Mouse (Mus musculus): ENCODE measurements around the gene Slc9c1.
"Not testable (repeated sequence)": the region's sequence is repeated elsewhere in the genome, so short reads cannot be mapped to it uniquely, and the experiment has no call there.

The Slc9c1 gene

DNA sequence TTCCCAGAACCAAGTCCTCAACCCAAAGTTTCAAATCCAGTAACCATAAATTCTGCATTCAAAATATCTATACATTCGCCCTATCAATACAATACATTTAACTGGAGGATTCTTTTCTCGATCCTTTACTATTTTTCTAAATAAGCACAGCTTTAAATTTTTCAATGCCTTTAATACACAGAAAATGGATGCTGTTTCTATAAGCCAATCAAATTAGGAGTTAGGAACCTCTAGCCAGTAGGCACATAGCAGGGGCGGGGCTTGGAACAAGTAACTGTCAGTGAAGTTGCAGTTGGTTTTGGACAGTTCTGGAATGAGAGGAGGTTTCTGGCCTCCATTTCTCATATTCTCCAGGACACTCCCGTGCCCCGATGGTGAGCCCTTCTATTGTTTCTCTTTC, at the start of gene Slc9c1:
Gene Slc9c1, plus strand, starts transcription at position 301 of the 400 bp plus-strand sequence.
- in situ Hi-C loops (cut with MboI, MseI), result no loop called here

DNA sequence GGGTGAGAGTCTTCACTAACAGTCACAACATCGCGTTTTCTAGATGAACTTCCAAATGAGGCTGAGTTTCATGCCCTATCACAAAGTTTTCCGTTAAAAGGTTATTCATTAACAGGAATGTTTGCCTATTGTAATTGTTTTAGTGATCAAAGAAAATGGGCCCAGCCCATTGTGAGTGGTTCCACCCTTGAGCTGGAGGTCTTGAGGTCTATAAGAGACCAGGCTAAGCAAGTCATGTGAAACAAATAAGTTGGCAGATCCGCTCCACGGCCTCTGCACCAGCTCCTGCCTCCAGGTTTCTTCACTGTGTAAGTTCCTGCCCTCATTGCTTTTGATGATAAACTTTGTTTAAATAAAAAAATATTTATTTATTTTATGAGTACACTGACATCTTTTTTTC, 42.2 kb upstream of the Slc9c1 start, which contains the start of gene Gm609:
Gene Gm609, minus strand, starts transcription at position 43 of the 400 bp plus-strand sequence.
- in situ Hi-C loops (cut with MboI, MseI), result no loop called here

DNA sequence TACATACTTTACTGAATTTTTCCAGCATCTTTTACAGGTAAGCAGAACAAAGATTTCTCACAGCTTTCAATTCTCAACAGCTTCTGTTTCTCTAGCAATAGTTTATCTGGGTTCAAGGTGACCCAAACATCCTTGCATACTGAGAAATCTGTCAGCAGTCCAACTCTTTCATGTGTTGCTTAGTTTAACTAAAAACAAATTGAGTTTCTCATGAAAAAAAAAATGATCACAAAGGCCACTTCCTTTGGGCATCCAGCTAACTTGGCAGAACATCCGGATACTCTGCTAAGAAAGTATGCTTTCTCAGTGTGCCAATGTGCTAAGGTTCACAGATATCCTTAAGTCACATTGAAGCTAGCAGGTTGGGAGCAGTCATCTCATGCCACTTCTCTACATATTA, 39.8 kb upstream of the Slc9c1 start:
- in situ Hi-C loops (cut with MboI, MseI), result no loop called here

DNA sequence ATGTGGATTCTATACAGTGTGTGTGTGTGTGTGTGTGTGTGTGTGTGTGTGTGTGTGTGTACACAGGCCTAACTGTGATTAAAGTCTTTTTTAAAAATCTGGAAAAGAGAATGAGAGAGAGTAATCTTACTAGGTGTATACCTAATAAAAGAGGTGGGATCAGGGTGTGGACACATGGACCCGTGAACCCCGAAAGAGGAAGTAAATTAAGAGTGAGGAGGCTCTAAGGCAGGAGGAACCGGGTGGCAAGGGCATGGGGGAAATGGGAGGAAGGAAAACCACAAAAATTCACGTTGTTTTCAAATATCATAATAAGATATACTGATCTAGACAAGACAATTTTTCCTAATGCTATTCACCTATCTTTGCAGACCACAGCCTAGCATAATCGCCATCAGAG, 9.6 kb upstream of the Slc9c1 start:
- in situ Hi-C loops (cut with MboI, MseI), result no loop called here

DNA sequence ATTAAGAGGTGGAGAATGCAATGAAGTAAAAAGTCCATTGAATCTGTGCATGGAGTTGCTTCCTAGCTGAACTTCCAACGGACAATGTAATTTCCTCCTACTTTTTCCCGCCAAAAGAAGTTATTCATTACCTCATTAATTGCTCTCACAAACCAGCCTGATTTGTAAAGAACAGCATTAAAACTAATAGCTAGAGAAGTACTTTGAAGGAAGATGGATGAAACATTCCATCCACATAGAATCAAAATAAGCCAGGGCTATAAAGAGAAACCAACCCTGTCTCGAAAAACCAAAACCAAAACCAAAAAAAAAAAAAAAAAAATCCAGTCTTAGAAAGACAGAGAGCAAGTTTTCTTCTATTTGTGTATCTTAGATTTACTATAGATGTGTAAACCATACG, 3.2 kb upstream of the Slc9c1 start, which contains the start of gene Gm17783:
Gene Gm17783, minus strand, starts transcription at position 101 of the 400 bp plus-strand sequence.
- in situ Hi-C loops (cut with MboI, MseI), result no loop called here

DNA sequence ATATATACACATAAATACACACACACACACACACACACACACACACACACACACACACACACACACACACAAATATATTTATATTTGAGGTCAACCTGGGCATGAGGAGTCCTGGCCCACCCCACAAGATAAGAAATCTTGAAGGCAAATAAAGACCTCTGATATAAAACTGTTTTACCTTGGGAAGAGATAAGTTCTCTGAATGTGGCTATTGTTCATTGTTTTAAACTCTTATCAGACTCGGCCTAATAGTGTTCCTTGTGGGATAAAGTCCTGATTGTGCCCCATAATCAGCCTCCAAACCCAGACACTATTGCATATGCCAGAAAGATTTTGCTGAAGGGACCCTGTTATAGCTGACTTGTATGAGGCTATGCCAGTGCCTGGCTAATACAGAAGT, 3.2 kb downstream of the Slc9c1 start:
- in situ Hi-C loops (cut with MboI, MseI), result not testable (repeated sequence)

DNA sequence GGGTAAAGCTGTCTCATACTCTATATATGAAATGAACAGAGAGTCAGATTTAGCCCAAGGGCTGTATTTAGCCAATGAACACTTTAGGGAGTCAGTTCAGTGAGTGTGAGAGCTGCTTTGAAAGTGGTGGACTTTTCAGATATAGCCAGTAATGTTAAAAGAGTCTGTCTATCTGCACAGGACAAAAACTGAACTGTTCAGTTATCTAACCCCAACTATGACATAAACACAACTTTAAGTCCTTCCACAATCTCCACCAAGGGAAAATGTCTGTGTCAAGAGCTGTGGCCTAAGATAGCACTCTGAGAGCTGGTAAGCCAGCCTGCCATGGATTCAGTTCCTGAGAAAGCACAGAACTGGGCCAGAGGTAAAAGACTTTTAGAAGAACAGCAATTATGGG, 7.0 kb downstream of the Slc9c1 start:
- in situ Hi-C loops (cut with MboI, MseI), result no loop called here

DNA sequence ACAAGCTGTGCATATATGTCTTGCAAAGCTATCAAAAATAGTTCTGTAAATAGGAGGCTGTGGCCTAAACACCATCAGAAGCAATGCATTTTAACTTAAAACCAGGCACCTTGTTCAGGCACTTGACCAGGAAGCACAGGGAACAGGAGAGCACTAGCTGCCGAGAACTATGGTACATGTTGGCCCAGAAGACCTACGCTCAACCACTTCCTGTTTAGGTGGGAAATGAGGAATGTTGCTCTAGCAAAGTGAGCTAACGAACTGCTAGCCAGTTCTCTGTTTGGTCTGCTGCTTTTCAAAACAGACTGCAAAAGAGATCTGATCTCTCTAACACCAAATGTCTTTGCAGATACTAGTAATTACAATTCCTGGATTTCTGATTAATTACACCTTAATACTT, 9.2 kb downstream of the Slc9c1 start:
- in situ Hi-C loops (cut with MboI, MseI), result no loop called here

DNA sequence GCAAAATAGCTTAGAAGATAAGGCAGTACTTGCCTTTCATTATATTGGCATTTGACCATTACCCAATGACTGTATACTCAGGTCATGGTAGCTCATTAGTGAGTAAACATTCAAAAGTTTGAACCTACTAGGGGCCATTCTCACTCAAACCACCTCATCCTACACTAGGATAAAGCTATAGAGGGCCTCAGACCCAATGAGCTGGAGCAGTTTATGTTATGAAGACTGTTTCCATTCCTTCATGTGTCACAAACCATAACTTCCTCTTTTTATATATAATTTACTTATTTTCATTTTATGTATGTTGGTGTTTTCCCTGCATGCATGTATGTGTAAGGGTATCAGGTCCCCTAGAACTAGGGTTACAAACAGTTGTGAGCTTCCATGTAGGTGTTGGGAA, 12.9 kb downstream of the Slc9c1 start:
- in situ Hi-C loops (cut with MboI, MseI), result no loop called here

DNA sequence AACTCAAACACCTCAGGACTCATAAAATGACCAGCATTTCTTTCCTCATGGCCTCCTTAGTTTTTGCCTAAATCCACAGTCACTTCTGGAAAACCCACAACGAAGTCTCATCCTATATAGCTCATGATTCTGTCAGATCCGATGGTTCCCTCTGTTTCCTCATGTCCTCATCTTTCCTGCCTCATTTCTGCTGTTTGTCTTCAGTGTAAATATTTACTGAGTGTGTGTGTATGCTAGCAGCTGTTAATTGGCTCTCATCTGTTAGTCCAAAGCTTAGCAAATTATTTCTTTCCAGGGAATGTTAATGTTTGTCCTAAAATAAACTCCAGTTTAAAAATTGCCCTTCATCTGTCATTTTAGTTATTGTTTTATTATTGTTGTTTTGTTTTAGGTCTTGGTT, 16.5 kb downstream of the Slc9c1 start:
- in situ Hi-C loops (cut with MboI, MseI), result no loop called here

DNA sequence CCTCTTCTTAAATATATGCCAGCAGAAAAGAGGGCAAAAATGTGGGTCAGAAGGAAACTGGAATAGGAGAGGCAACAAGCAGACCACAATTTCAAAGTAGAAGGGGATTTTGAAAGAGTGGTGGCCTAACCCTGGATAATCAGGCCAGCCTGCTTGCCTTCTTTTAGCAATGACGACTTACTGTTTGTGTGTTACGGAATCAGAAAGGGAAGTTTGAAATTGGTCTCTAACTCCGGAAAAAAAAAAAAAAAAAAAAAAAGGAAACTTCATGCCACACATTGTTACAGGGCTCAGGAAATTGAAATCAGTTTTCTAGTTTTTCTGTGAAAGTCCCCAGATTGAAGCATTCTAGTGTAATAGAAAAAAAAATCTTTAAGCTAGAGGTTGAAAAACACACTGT, 26.6 kb downstream of the Slc9c1 start:
- in situ Hi-C loops (cut with MboI, MseI), result no loop called here

DNA sequence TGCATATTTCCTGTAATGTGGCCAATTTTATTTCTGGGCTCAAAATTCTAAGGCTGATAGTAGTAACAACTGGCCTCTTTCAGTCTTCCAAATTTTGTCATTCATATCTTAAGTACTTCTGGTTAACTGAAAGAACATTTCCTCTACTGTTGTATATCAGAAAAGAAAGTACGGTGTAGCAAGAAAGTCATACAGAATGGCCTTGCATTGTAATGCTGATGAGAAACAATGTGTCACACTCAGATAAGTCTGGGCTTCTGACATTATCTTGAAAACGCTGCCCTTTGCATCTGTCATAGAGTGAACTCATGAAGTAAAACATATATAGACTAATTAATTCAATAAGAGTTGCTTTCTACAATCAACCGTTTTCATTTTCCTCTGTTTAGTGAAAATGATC, 37.2 kb downstream of the Slc9c1 start:
- in situ Hi-C loops (cut with MboI, MseI), result no loop called here

DNA sequence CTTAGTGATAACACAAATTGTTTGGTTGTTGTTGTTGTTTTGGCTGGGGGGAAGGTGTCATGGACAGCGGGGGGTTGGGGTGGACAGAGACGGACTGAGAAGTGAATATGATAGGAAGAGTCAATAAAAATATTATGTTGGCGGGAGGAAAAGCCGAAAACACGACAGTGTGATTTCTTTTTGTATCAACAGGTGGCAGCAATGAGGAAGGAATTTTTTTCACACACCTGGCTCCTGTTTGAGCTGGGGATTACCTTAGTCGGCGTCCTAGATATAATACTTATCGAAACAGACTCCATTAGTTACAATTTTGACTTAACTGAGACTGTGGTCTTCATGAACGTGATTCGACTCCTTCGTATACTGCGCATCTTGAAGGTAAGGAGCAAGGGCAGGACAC, 44.8 kb downstream of the Slc9c1 start:
- in situ Hi-C loops (cut with MboI, MseI), result loop anchor here (5.0 kb wide), 2 partner anchors 52 to 92 kb away; no protein-coding TSS in a partner anchor

DNA sequence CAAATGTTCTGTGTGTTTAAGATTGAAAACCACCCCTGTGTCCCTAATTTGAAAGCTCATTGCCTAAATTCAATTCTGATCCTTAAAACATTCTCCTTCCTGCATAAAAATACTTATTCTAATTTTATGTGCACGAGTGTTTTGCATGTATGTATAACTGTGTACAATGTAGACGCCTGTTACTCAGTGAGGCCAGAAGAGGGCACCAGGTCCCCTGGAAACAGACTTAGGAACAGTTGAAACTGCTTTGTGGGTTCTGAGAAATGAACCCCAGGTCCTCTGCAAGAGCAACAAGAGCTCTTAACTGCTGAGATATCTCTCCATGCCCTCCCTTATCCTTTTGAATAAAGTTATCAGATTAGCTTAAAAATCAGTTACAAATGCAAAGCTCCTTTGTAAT, 47.4 kb downstream of the Slc9c1 start:
- in situ Hi-C loops (cut with MboI, MseI), result loop anchor here (5.0 kb wide), 2 partner anchors 50 to 90 kb away; no protein-coding TSS in a partner anchor

DNA sequence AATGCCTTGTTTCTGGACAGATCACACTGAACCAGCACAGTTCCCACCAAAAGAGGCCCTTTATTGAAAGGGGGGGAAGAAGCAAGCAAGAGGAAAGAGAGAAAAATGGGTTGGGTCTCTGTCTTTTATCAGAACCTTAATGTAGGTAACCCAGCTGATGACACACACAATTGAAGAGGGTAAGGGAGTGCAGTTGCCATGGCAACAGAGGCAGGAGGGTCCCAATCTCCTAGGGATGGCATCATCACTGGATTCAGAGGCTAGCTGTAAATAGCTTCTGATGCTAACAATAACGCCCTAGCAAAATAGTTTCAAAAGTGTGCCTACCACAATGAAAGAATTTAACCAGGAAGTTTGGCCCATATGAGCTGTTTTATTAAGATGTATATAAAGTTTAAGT, 58.5 kb downstream of the Slc9c1 start:
- in situ Hi-C loops (cut with MboI, MseI), result no loop called here

DNA sequence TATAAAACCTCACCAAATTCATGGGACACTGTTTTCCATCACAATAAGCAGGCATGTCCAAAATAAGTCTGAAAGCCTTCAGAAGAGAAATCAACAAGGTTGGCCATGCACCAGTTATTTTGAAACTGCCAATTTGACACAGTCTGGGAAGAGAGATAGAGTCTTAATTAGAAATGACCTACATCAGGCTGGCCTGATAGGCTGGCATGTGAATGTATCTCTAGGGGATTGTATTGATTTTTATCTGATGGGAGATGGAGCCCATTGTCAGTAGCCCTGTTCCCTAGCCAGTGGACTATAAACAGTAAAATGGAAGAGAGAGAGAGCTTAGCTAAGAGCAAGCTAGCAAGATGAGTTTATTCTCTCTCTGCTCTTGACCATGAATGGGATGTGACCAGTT, 60.4 kb downstream of the Slc9c1 start:
- in situ Hi-C loops (cut with MboI, MseI), result loop anchor here (5.0 kb wide), 1 partner anchor 73 kb away; no protein-coding TSS in a partner anchor

DNA sequence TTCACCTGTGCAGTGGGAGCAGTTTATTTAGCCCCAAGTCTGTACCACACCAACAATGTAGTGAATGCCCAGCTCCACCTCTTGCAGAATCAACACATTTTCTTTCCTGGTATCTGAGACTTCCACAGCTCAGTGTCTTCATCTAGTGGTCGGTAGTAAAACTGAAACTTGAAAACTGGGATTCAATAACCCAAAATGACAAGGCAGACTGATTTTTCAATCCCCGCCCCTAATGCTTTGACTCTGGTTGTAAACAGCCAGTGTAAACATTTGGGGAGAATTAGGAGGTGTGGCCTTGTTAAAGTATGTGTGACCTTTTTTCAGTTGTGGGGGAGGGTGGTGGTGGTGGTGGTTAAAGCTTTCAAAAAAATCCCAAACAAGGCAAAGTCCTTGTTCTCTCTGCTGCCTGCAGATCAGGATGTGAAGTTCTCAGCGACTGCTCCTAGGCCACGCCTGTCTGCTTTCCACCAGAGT, 73.4 kb downstream of the Slc9c1 start:
- in situ Hi-C loops (cut with MboI, MseI), result loop anchor here (10.0 kb wide), 1 partner anchor 1114 kb away; no protein-coding TSS in a partner anchor

DNA sequence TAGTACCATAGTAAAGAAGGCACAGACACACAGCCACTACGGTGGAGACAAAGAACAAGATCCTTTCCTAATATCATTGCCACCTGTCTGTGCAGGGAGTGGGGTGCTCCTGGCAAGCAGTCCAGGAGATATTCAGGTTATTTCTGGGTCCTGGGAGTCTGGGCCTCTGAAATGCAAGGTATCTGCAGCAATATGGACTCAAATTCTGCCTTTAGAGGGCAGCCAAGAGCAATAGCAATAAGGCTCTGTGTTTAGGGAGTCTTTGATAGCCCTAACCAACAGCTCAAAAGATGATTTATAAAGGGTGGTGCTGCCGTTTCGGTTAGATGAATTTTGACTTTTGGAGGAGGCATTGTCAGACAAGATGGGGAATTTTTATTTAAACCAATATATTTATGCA, 74.2 kb downstream of the Slc9c1 start:
- in situ Hi-C loops (cut with MboI, MseI), result loop anchor here (10.0 kb wide), 1 partner anchor 1114 kb away; no protein-coding TSS in a partner anchor

DNA sequence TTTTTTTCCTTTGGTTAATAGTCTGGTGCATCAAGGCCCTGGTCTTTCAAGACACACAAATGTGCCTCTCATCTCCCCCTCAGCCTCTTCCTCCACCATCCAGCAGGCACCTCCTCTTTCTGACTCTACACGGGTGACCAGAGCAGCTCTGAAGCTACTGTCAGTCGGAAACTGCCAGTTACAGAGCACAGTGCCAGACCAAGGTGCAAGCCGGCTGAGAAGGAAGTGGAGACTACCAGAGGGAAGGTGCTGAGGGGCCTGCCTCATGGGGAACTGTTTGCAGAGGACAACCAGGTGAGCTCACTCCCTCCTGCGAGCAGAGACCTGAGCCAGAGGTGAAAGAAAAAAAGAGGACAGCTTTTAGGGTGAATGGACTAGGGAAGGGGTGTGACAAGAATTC, 75.2 kb downstream of the Slc9c1 start, which contains the start of gene Gcsam:
Gene Gcsam, plus strand, starts transcription at position 114 of the 400 bp plus-strand sequence.
- in situ Hi-C loops (cut with MboI, MseI), result no loop called here

DNA sequence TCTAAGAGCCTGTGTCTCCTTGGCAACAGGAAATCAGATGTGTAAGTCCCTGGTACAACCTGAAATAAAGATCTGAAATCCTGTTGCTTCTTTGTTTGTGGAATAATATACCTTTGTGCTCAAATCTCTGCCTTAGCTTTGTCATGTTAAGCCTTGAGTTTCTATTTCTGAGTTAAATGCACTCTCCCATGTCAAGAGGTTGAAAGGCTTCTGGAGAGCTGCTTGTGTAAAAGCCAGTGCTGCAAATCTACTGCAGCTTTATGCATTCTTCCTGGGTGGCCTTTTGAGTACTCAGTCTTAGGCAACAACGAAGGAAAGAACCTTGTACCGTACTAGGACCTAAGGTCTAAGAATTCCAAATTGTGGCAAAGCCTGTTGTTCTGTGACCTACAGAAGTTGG, 78.1 kb downstream of the Slc9c1 start:
- in situ Hi-C loops (cut with MboI, MseI), result no loop called here

DNA sequence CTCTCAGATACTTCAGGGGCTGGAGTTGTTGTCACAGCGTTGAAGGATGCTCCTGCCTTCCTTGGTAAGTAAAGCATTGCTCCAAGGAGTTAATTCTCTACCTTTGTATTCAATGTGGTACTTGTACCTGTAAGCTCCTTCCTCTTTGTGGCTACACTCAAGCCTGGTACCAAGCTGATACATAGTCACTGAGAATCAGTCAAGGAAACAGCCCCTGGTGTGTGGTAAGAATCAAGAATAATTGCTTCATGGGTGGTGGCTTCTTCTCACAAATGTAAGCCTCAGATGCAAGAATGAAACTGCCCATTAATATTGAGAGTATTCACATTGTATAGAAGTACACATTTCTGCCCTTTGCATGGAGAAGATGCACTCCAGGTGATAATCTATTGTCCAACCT, 80.8 kb downstream of the Slc9c1 start:
- in situ Hi-C loops (cut with MboI, MseI), result no loop called here

DNA sequence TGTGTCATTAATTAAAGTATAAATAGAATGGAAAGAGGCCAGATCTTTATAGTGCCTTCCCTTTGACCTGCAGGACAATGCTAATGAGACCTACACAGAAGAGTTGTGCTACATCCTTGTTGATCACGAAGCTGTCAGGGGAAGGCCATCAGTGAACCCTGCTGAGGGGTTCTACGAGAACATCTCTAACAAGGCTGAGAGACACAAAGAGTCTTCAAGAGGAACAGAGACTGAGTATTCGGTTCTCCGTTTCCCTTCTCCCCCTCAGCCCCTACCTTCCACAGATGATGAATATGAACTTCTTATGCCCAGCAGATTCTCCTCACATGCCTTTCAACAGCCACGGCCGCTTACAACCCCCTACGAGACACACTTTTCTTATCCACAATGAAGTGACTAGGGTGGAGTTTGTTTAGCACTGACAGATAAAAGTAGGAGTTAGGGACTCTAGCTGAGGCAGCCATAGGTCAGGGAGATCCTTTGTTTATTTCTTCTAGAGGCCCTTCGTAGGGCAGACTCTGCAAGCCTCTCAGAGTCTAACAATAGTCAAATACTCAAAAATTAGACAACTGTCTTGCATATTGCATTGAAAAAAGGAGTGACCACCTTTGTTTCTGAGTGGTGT, 84.8 kb downstream of the Slc9c1 start:
- in situ Hi-C loops (cut with MboI, MseI), result no loop called here

DNA sequence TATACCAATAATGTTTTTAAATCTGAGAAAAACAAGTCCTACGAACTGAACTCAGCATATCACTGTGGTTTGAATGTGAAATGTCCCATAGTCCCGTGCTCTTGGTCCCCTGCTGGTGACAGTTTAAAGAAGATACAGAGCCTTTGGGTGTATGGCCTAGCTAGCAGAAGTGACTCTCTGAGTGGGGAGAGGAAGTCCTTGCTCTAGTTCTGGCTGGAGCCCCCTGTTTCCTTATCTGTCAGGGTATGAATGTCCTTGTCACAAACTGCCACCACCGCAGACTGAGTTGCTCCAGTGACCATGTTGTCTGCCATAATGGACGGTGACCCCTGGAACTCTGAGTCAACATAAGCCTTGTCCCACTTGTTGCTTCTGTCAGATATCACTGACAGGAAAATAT, 88.1 kb downstream of the Slc9c1 start:
- in situ Hi-C loops (cut with MboI, MseI), result no loop called here

Data from T-helper 2 cell (primary cell).